8 mouse cellular contexts compared by ENCODE assay signal in genomic region chr17:24752415-24753394, GRCm38 (mm10). TPM values are rescaled to one million over a fixed set of nuclear protein-coding genes. Genes with fewer than 3 reads are reported as not detected.
DNase-seq lines count a peak whose midpoint lies in the region; ATAC-seq lines count a peak whose summit lies in the region.

TSS of gene Hs3st6 (plus strand) at chr17:24752988.

- H3K27ac ChIP-seq in hindbrain, embryonic 13.5 days = no peak within 1 kb of the TSS
- H3K27ac ChIP-seq in liver, embryonic 15.5 days (replicated peaks) = no peak within 1 kb of the TSS
- no peak within 1 kb of the TSS for H3K27ac ChIP-seq in stomach, embryonic 15.5 days

- H3K4me2 ChIP-seq in hindbrain, embryonic 13.5 days = peak within 1 kb of the TSS; percentile 84
- H3K4me2 ChIP-seq in liver, embryonic 15.5 days = peak within 1 kb of the TSS; percentile 78
- H3K4me2 ChIP-seq in stomach, embryonic 15.5 days = peak within 1 kb of the TSS; percentile 97

- peak within 1 kb of the TSS; percentile 68 for H3K9ac ChIP-seq in hindbrain, embryonic 13.5 days
- H3K9ac ChIP-seq in liver, embryonic 15.5 days = peak within 1 kb of the TSS; percentile 18; the same call in 1 of the 2 replicates
- H3K9ac ChIP-seq in stomach, embryonic 15.5 days = no peak within 1 kb of the TSS

- peak within 1 kb of the TSS; percentile 48 for H3K4me3 ChIP-seq in hindbrain, embryonic 13.5 days
- peak within 1 kb of the TSS; percentile 53 for H3K4me3 ChIP-seq in liver, embryonic 15.5 days (replicated peaks)
- peak within 1 kb of the TSS; percentile 51 for H3K4me3 ChIP-seq in stomach, embryonic 15.5 days (replicated peaks)

- peak; percentile 71 for DNase-seq in kidney, adult 18-20 months
- no peak for DNase-seq in kidney, adult 11 months
- peak; percentile 41 to 50 for DNase-seq in adrenal gland, postnatal 36 days
- no peak for DNase-seq in right cerebral cortex, postnatal 10 days (ENCODE audit: low spot score in 2 of 2)
- DNase-seq in ovary, postnatal 14 days (ENCODE audit: low spot score) = no peak

- peak; percentile 61 for ATAC-seq in hindbrain, embryonic 13.5 days (ENCODE audit: low FRiP score)
- peak; percentile 72 for ATAC-seq in liver, embryonic 15.5 days (ENCODE audit: insufficient read depth)
- ATAC-seq in stomach, embryonic 15.5 days (ENCODE audit: insufficient read depth, low FRiP score, low read depth) = peak; percentile 85

- WGBS in hindbrain, embryonic 13.5 days = under 1% methylated on average over 65 of the region's 82 CpGs
- WGBS in liver, embryonic 15.5 days (ENCODE audit: insufficient replicate concordance) = 1% methylated on average over 77 of the region's 82 CpGs
- WGBS in stomach, embryonic 15.5 days = under 1% methylated on average over 65 of the region's 82 CpGs

- peaks cover 14% of the 10 kb centered on the region for H3K4me1 ChIP-seq in hindbrain, embryonic 13.5 days (replicated peaks)
- peaks cover 15% of the 10 kb centered on the region for H3K4me1 ChIP-seq in liver, embryonic 15.5 days (replicated peaks)
- peaks cover 5% of the 10 kb centered on the region; the same call in 1 of the 2 replicates for H3K4me1 ChIP-seq in stomach, embryonic 15.5 days

- H3K9me3 ChIP-seq in hindbrain, embryonic 13.5 days = no peaks in the 10 kb centered on the region
- H3K9me3 ChIP-seq in liver, embryonic 15.5 days (replicated peaks) = no peaks in the 10 kb centered on the region
- no peaks in the 10 kb centered on the region for H3K9me3 ChIP-seq in stomach, embryonic 15.5 days

- H3K36me3 ChIP-seq in hindbrain, embryonic 13.5 days = no peaks in the 10 kb centered on the region
- no peaks in the 10 kb centered on the region for H3K36me3 ChIP-seq in liver, embryonic 15.5 days (replicated peaks)
- no peaks in the 10 kb centered on the region for H3K36me3 ChIP-seq in stomach, embryonic 15.5 days

- H3K27me3 ChIP-seq in hindbrain, embryonic 13.5 days = peaks cover 84% of the 10 kb centered on the region
- H3K27me3 ChIP-seq in liver, embryonic 15.5 days = peaks cover 94% of the 10 kb centered on the region
- H3K27me3 ChIP-seq in stomach, embryonic 15.5 days (replicated peaks) = peaks cover 54% of the 10 kb centered on the region

RNA-seq across cellular contexts. Expression of gene Hs3st6, which starts in this region (rescaled TPM):
- 1 to 10 TPM; 1.8 to 2.2 TPM for total RNA-seq in adrenal gland, postnatal 36 days (2021)
- polyA plus RNA-seq in hindbrain, embryonic 13.5 days (2015; fragmentation: Nextera tagmentation; extraction: Ambion mirVana) = 0.28 and 0.45 TPM in 2 replicates
- 0.07 TPM in 1 of 2 replicates, not detected in the other for polyA plus RNA-seq in liver, embryonic 15.5 days (2015; fragmentation: Nextera tagmentation; extraction: Ambion mirVana)
- polyA plus RNA-seq in stomach, embryonic 15.5 days (2015; fragmentation: Nextera tagmentation; extraction: Ambion mirVana) = 1.1 and 1.5 TPM in 2 replicates

Comparison
In these comparisons a context has a peak if more than half of its experiments do, and no peak if none do; other contexts are left out.
1. DNase-seq: peak in kidney, adult 18-20 months (single experiment) and adrenal gland, postnatal 36 days (2 of 2); none in kidney, adult 11 months (single experiment), right cerebral cortex, postnatal 10 days (0 of 2) and ovary, postnatal 14 days (single experiment).
2. Peak in ATAC-seq, H3K4me3 ChIP-seq, H3K9ac ChIP-seq and H3K4me2 ChIP-seq in hindbrain, embryonic 13.5 days; RNA of the gene not detected or under 1 TPM.
3. Peak in ATAC-seq, H3K4me3 ChIP-seq, H3K9ac ChIP-seq and H3K4me2 ChIP-seq in liver, embryonic 15.5 days; RNA of the gene not detected or under 1 TPM.
4. Peak in every context shown above with its lines, with median percentiles within 50 percentile points of each other: ATAC-seq, H3K4me2 ChIP-seq and H3K4me3 ChIP-seq.